In genomic region chr17:69604698-69605097, GRCm38 (mm10) we compare ENCODE assay signal across 8 mouse cellular contexts.
DNase-seq lines count a peak whose midpoint lies in the region; ATAC-seq and TF ChIP-seq lines count a peak whose summit lies in the region.

No protein-coding gene starts in this region.

- peak; percentile 45 for TF ChIP-seq CTCF in intestine, postnatal 0 days (IDR thresholded peaks at IDR 0.05; ENCODE audit: low read depth)

- DNase-seq in adrenal gland, adult 2 months, result peak; percentile 26
- peak; percentile 2 for DNase-seq in mesoderm, embryonic 11.5 days (ENCODE audit: low read depth, low spot score)
- DNase-seq in limb, embryonic 10.5 days (ENCODE audit: low spot score), result no peak
- no peak for DNase-seq in hindbrain, embryonic 11.5 days (ENCODE audit: low spot score)
- DNase-seq in thymus, postnatal 14 days, result no peak

- H3K4me3 ChIP-seq in intestine, postnatal 0 days (ENCODE audit: low read depth, low read length), result no peak overlapping the region
- H3K4me3 ChIP-seq in intestine, embryonic 16.5 days (ENCODE audit: low read length), result no peak overlapping the region
- no peak overlapping the region for H3K4me3 ChIP-seq in forebrain, embryonic 16.5 days (replicated peaks; ENCODE audit: low read length)
- no peak overlapping the region for H3K4me3 ChIP-seq in limb, embryonic 10.5 days
- H3K4me3 ChIP-seq in hindbrain, embryonic 11.5 days (ENCODE audit: low read depth, low read length), result no peak overlapping the region

- no peak overlapping the region for H3K9ac ChIP-seq in intestine, postnatal 0 days (ENCODE audit: low read depth, low read length)
- H3K9ac ChIP-seq in intestine, embryonic 16.5 days (ENCODE audit: low read depth, low read length), result no peak overlapping the region
- no peak overlapping the region for H3K9ac ChIP-seq in forebrain, embryonic 16.5 days (replicated peaks; ENCODE audit: low read depth, low read length)
- H3K9ac ChIP-seq in hindbrain, embryonic 11.5 days (ENCODE audit: low read depth, low read length), result no peak overlapping the region

- ATAC-seq in intestine, postnatal 0 days, result no peak
- ATAC-seq in intestine, embryonic 16.5 days, result no peak
- ATAC-seq in forebrain, embryonic 16.5 days, result peak; percentile 50; the same call in 1 of the 2 replicates
- ATAC-seq in hindbrain, embryonic 11.5 days (ENCODE audit: low FRiP score), result no peak

- no peak overlapping the region for H3K27ac ChIP-seq in intestine, postnatal 0 days (ENCODE audit: low read depth, low read length)
- H3K27ac ChIP-seq in intestine, embryonic 16.5 days (ENCODE audit: low read length), result no peak overlapping the region
- H3K27ac ChIP-seq in forebrain, embryonic 16.5 days (ENCODE audit: low read length), result no peak overlapping the region
- no peak overlapping the region for H3K27ac ChIP-seq in limb, embryonic 10.5 days
- no peak overlapping the region for H3K27ac ChIP-seq in hindbrain, embryonic 11.5 days (ENCODE audit: low read depth, low read length)

- 66% methylated on average over 6 of the region's 6 CpGs for WGBS in intestine, postnatal 0 days
- WGBS in intestine, embryonic 16.5 days, result 60% methylated on average over 6 of the region's 6 CpGs
- WGBS in forebrain, embryonic 16.5 days, result 64% methylated on average over 6 of the region's 6 CpGs
- WGBS in limb, embryonic 10.5 days, result 67% methylated on average over 6 of the region's 6 CpGs
- 74% methylated on average over 6 of the region's 6 CpGs for WGBS in hindbrain, embryonic 11.5 days

- H3K27me3 ChIP-seq in intestine, postnatal 0 days (replicated peaks; ENCODE audit: control insufficient read depth, insufficient read depth, low read length), result no peaks in the 10 kb centered on the region
- no peaks in the 10 kb centered on the region for H3K27me3 ChIP-seq in intestine, embryonic 16.5 days (replicated peaks; ENCODE audit: control insufficient read depth, insufficient read depth, low read length)
- no peaks in the 10 kb centered on the region for H3K27me3 ChIP-seq in forebrain, embryonic 16.5 days (replicated peaks; ENCODE audit: control insufficient read depth, insufficient read depth, low read length)
- no peaks in the 10 kb centered on the region for H3K27me3 ChIP-seq in limb, embryonic 10.5 days (ENCODE audit: low read depth, poor library complexity, severe bottlenecking)
- H3K27me3 ChIP-seq in hindbrain, embryonic 11.5 days (ENCODE audit: control insufficient read depth, insufficient read depth, low read length), result no peaks in the 10 kb centered on the region

- H3K4me1 ChIP-seq in intestine, postnatal 0 days (replicated peaks; ENCODE audit: control insufficient read depth, insufficient read depth, low read length), result no peaks in the 10 kb centered on the region
- H3K4me1 ChIP-seq in intestine, embryonic 16.5 days (ENCODE audit: control insufficient read depth, insufficient read depth, low read length), result no peaks in the 10 kb centered on the region
- no peaks in the 10 kb centered on the region for H3K4me1 ChIP-seq in forebrain, embryonic 16.5 days (replicated peaks; ENCODE audit: control insufficient read depth, insufficient read depth, low read length)
- H3K4me1 ChIP-seq in limb, embryonic 10.5 days, result no peaks in the 10 kb centered on the region
- no peaks in the 10 kb centered on the region for H3K4me1 ChIP-seq in hindbrain, embryonic 11.5 days (replicated peaks; ENCODE audit: control insufficient read depth, insufficient read depth, low read length)

- H3K9me3 ChIP-seq in intestine, postnatal 0 days (ENCODE audit: control insufficient read depth), result no peaks in the 10 kb centered on the region
- no peaks in the 10 kb centered on the region for H3K9me3 ChIP-seq in intestine, embryonic 16.5 days (ENCODE audit: control insufficient read depth, low read length)
- H3K9me3 ChIP-seq in forebrain, embryonic 16.5 days (ENCODE audit: control insufficient read depth, low read length), result no peaks in the 10 kb centered on the region
- H3K9me3 ChIP-seq in limb, embryonic 10.5 days (replicated peaks), result no peaks in the 10 kb centered on the region
- no peaks in the 10 kb centered on the region for H3K9me3 ChIP-seq in hindbrain, embryonic 11.5 days (ENCODE audit: control insufficient read depth, low read length)

- no peak overlapping the region for H3K4me2 ChIP-seq in intestine, postnatal 0 days (replicated peaks; ENCODE audit: low read depth)
- no peak overlapping the region for H3K4me2 ChIP-seq in intestine, embryonic 16.5 days (ENCODE audit: low read depth, low read length)
- no peak overlapping the region for H3K4me2 ChIP-seq in forebrain, embryonic 16.5 days (ENCODE audit: low read length)
- H3K4me2 ChIP-seq in hindbrain, embryonic 11.5 days (replicated peaks; ENCODE audit: low read depth, low read length), result no peak overlapping the region

- no peaks in the 10 kb centered on the region for H3K36me3 ChIP-seq in intestine, postnatal 0 days (ENCODE audit: control insufficient read depth, insufficient read depth)
- H3K36me3 ChIP-seq in intestine, embryonic 16.5 days (ENCODE audit: control insufficient read depth, insufficient read depth, low read length), result no peaks in the 10 kb centered on the region
- no peaks in the 10 kb centered on the region for H3K36me3 ChIP-seq in forebrain, embryonic 16.5 days (ENCODE audit: control insufficient read depth, insufficient read depth)
- H3K36me3 ChIP-seq in limb, embryonic 10.5 days, result no peaks in the 10 kb centered on the region
- H3K36me3 ChIP-seq in hindbrain, embryonic 11.5 days (ENCODE audit: control insufficient read depth, insufficient read depth, low read length), result no peaks in the 10 kb centered on the region

Comparison
In these comparisons a context has a peak if more than half of its experiments do, and no peak if none do; other contexts are left out.
1. DNase-seq: peak in adrenal gland, adult 2 months (single experiment) and mesoderm, embryonic 11.5 days (single experiment); none in limb, embryonic 10.5 days (single experiment), hindbrain, embryonic 11.5 days (single experiment) and thymus, postnatal 14 days (single experiment).